Mouse (Mus musculus): Measurements from ENCODE around the gene Ppm1a.

DNA sequence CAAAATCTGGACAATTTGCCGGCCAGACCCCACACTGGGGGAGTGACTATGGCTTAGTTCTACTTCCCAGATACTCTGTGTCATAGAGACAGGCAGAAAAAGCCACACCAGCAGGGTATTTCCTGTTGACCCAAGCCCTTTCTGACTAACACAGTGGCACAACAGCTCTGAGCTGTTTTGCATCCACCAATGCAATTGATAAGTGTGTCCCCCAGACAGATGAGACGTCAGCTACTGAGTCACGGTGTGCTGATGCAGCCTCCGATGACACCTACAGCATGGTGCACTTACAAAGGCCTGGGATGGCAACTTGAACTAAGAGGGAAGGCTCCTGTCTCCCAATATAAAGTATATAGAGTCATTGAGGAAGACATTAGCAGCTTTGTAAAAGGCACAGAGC is 80.0 kb downstream of the Ppm1a start:
- TF ChIP-seq CTCF (IDR thresholded peaks at IDR 0.05; ENCODE audit: insufficient read depth, low read length) (no peak), POLR2A (IDR thresholded peaks at IDR 0.05; ENCODE audit: borderline replicate concordance, extremely low read depth, low read depth, low read length) (no peak)

All from lung, adult 2 months (tissue).